Mouse (Mus musculus) kidney, postnatal 14 days (tissue): ENCODE measurements around the gene Gm28434.

Experiments
- DNase-seq: peaks from one replicate; pipeline ENCODE4 v3.0.0; 2022; ENCODE audit warnings: mixed read lengths

Gm28434 gene

GRCm38 (mm10) chr5:87969201-87969600 lies at the start of gene Gm28434, which contains the start of gene 2310003L06Rik:
Gene Gm28434, plus strand, starts transcription at chr5:87969517.
Gene 2310003L06Rik, plus strand, starts transcription at chr5:87969459.
- DNase-seq = no peak

GRCm38 (mm10) chr5:87925372-87925771 lies 43.9 kb upstream of the Gm28434 start, which contains the start of gene Csn3:
Gene Csn3, plus strand, starts transcription at chr5:87925579.
- DNase-seq = no peak

GRCm38 (mm10) chr5:87931603-87932002 lies 37.7 kb upstream of the Gm28434 start:
- no peak for DNase-seq

GRCm38 (mm10) chr5:87940752-87941151 lies 28.6 kb upstream of the Gm28434 start:
- no peak for DNase-seq

- DNase-seq = no peak
Measured at GRCm38 (mm10) chr5:87942515-87942914, 26.8 kb upstream of the Gm28434 start.

- DNase-seq = no peak
Measured at GRCm38 (mm10) chr5:87951836-87952235, 17.5 kb upstream of the Gm28434 start.

- no peak for DNase-seq
Measured at GRCm38 (mm10) chr5:87979139-87979538, 9.8 kb downstream of the Gm28434 start, which contains the start of gene Cabs1. Gene Cabs1, plus strand, starts transcription at chr5:87979439.

GRCm38 (mm10) chr5:87982468-87983214 lies 13.3 kb downstream of the Gm28434 start:
- no peak for DNase-seq

- no peak for DNase-seq
Measured at GRCm38 (mm10) chr5:88002249-88002648, 32.9 kb downstream of the Gm28434 start, which contains the start of gene Smr3a. Gene Smr3a, plus strand, starts transcription at chr5:88002549.

GRCm38 (mm10) chr5:88005241-88005640 lies 35.9 kb downstream of the Gm28434 start:
- no peak for DNase-seq
